Mouse (Mus musculus): Measurements from ENCODE around the gene Pdzrn3.

Gene Pdzrn3

DNA sequence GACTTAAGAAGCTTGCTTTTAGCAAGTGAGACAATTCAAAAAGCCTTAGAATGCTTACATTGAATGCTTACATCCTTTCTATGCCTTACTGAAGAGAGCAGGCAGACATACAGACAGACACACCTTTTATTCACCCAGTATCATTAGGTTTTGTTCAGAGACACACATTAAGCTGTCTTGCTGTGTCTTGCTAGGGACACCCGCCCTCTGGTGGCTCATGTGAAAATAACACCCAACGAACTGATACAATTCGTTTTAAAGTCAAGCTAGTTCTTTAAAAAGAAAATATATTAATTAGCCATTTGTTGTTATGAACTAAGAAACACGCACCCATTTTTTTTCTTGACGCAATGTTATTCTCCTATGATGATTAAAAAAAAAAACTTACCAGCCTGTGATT is 180.1 kb downstream of the Pdzrn3 start:
- DNase-seq (ENCODE audit: low spot score) = peak; percentile 84

DNA sequence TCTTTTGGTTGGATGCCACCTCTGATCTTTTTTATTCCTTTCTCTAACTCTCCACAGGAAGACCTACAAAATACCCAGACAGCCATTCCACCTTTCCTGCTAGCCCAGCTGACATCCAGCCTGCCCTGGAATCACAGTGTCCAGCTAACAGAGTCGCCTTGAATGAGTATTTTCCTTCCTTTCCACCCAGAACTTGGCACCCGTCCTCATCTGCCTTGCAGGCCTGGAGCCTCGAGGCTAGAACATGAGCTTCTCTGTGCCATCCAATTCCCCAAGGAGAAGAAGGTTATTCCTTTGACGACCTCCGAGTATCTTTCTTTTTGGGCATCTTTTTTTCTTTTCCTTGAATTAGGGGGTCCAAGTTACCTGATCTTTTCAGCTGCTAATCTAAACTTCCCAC is 181.8 kb downstream of the Pdzrn3 start:
- no peak for DNase-seq (ENCODE audit: low spot score)

- DNase-seq (ENCODE audit: low spot score) = no peak
These were observed 183.2 kb downstream of the Pdzrn3 start for GRCm38 (mm10) chr6:101194386-101194925.

- no peak for DNase-seq (ENCODE audit: low spot score)
These were observed 186.1 kb downstream of the Pdzrn3 start for GRCm38 (mm10) chr6:101191576-101191975.

DNA sequence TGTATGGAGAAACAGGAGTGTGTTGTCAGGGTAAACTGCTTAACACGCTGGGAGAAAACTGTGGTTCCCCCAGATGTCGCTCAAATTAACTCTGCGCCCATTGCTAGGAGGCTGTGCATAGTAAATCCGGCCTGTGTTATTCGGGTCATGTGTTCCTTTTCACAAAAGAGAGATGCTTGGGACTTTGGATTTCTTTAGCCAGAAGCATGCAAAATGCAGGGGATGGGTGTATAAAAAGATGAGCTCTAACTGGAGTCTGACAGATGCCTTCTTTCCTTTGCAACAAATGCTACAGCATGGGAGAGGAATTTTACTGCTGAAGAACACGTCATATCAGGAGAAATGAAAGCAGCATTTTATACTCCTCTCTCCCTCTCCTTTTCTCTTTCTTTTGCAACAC is 190.4 kb downstream of the Pdzrn3 start:
- no peak for DNase-seq (ENCODE audit: low spot score)

GRCm38 (mm10) chr6:101186887-101187286 is 190.8 kb downstream of the Pdzrn3 start:
- no peak for DNase-seq (ENCODE audit: low spot score)

GRCm38 (mm10) chr6:101184103-101184785 is 193.5 kb downstream of the Pdzrn3 start:
- DNase-seq (ENCODE audit: low spot score) = no peak

DNA sequence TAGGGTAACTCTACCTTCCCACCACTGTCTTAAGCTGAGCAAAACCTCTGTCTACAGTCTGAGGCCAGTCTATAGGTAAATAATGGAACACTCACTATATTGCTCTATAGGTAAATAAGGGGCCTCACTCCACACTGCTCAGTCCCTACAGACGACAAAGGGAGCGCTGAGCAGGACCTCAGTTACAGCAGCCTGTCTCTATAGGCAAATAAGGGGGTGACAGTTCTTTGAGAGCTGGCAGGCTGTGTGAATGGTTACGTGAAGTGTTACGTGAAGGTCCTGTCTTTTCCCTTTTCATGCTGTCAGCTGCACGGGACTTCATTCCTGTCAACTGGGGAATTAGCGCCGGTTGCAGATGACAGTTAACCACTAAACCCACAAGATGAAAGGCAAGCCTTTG is 207.0 kb downstream of the Pdzrn3 start:
- DNase-seq (ENCODE audit: low spot score) = no peak

- DNase-seq (ENCODE audit: low spot score) = no peak
These were observed 224.2 kb downstream of the Pdzrn3 start for GRCm38 (mm10) chr6:101153511-101153921.

DNA sequence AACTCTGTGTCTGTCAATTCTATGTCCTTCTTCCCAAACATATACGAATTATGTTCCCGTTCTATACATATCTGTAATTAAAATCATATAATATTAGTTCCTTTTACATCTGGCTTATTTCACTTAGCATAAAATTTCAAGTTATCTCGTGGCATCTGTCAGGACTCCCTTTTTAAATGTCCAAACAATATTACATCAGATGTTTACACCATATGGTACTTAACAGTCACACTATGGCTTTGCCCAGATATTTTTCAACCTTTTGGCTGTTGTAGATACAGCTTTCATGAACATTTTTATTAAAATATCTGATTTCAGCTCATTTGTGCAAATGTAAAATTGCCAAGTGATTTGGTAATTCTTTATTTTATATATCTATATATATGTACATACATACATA is 242.3 kb downstream of the Pdzrn3 start:
- no peak for DNase-seq (ENCODE audit: low spot score)

GRCm38 (mm10) chr6:101125396-101125795 is 252.3 kb downstream of the Pdzrn3 start:
- no peak for DNase-seq (ENCODE audit: low spot score)

DNA sequence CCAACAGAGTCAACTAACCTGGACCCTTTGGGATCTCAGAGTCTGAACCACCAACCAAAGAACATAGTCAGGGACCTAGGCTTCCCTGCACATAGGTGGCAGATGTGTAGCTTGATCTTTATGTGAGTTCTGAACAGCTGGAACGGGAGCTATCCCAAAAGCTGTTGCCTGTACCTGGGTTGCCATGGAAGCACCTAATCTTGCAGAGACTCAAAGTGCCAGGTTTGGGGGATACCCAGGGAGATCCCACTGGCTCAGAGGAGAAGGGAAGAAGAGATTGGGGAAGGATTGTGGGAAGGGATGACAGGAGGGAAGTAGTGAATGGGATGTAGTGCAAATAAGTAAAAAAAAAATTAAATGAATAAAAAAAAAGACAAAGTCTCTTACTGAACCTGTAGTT is 268.7 kb downstream of the Pdzrn3 start:
- DNase-seq (ENCODE audit: low spot score) = no peak

DNA sequence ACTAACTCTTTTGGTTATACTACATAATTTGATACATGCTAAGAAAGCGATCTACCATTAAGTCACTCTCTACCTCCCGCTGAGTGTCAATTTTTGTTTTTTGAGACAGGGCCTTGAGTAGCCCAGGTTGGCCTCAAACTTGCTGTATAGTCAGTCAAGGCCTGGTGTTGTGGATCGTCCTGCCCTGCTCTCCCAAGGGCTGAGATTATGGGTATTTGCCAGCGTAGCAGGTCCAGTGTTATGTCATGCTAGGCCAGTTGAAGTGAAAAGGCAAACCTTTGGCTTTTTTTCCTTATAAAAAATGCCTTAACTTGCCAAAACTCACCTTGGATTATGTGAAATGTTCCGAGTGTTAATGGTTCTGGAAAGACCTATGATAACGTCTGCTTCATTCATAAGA is 274.2 kb downstream of the Pdzrn3 start:
- DNase-seq (ENCODE audit: low spot score) = no peak

GRCm38 (mm10) chr6:101101709-101102654 is 275.7 kb downstream of the Pdzrn3 start:
- no peak for DNase-seq (ENCODE audit: low spot score)

Data from embryo, embryonic 10 days (tissue).